Mouse (Mus musculus): ENCODE results near the gene Gm21170. TPM values are rescaled to one million over a fixed set of nuclear protein-coding genes. Genes with fewer than 3 reads are reported as not detected.
"Not testable (repeated sequence)": the region's sequence is repeated elsewhere in the genome, so short reads cannot be mapped to it uniquely, and the experiment has no call there.

Gm21170 gene
- total RNA-seq (2021), result not detected
- long read RNA-seq, experiment 1, result 0 reads
- long read RNA-seq, experiment 2, result 0 reads

- intact Hi-C loops (cut with DNase I); DNase-seq (ENCODE audit: extremely low spot score in 1 of 2, low spot score in 2 of 2); H3K27ac ChIP-seq; H3K4me3 ChIP-seq: not testable (repeated sequence)
Measured at GRCm38 (mm10) chrY:47690998-47691397, at the start of gene Gm21170. Gm21170 (minus strand) TSS chrY:47691098.

Other genes with a start within 250 kb of the Gm21170 start
- not detected for gene Gm21256, start 240.1 kb downstream of the Gm21170 start, total RNA-seq (2021)